Mouse (Mus musculus) kidney, embryonic 14.5 days (tissue): Measurements from ENCODE around the gene Ankrd24. TPM values are rescaled to one million over a fixed set of nuclear protein-coding genes. Genes with fewer than 3 reads are reported as not detected.

Source experiments
- ATAC-seq: fragments of 200-750 bp; cut with Nextera tagmentation; 2 replicates; pipeline ENCODE4 v1.8.0; 2017; ENCODE audit warnings: moderate number of reproducible peaks, mild to moderate bottlenecking, moderate TSS enrichment, moderate library complexity; ENCODE audit not compliant: low FRiP score, low TSS enrichment
- H3K27ac ChIP-seq: fragments of 300-500 bp; sonication (generic); 2 replicates; pipeline ENCODE4 v1.5.1; 2014; ENCODE audit warnings: low read depth, mild to moderate bottlenecking, low read length, moderate library complexity, mixed read lengths
- H3K27me3 ChIP-seq: fragments of 300-500 bp; sonication (generic); 2 replicates; pipeline ENCODE4 v1.6.1; 2014; ENCODE audit warnings: mild to moderate bottlenecking, low read length; ENCODE audit not compliant: control insufficient read depth, insufficient read depth
- H3K36me3 ChIP-seq: fragments of 300-500 bp; sonication (generic); 2 replicates; pipeline ENCODE4 v1.6.1; 2014; ENCODE audit warnings: low read length, mixed read lengths; ENCODE audit not compliant: control insufficient read depth, insufficient read depth
- H3K4me1 ChIP-seq: fragments of 300-500 bp; sonication (generic); 2 replicates; pipeline ENCODE4 v1.6.1; 2014; ENCODE audit warnings: low read length, mixed read lengths; ENCODE audit not compliant: control insufficient read depth, insufficient read depth
- H3K4me2 ChIP-seq: fragments of 300-500 bp; sonication (generic); replicated peaks from 2 replicates; pipeline ENCODE4 v1.6.1; 2014; ENCODE audit warnings: low read depth, mild to moderate bottlenecking, low read length
- H3K4me3 ChIP-seq: fragments of 300-500 bp; sonication (generic); 2 replicates; pipeline ENCODE4 v1.5.1; 2014; ENCODE audit warnings: mild to moderate bottlenecking, low read length
- H3K9ac ChIP-seq: fragments of 300-500 bp; sonication (generic); 2 replicates; pipeline ENCODE4 v1.6.1; 2014; ENCODE audit warnings: low read depth, mild to moderate bottlenecking, low read length, moderate library complexity
- H3K9me3 ChIP-seq: fragments of 300-500 bp; sonication (generic); 2 replicates; pipeline ENCODE4 v1.6.1; 2016; ENCODE audit warnings: low read length; ENCODE audit not compliant: control insufficient read depth
- WGBS: fragments of 180-500 bp; shearing (Covaris S2); extraction: QIAGEN DNeasy Blood & Tissue Kit; methylation state at CpG from one replicate; pipeline ENCODE4 v1.1.7; 2014; 5-methylcytosine and 5-hydroxymethylcytosine counted together
- polyA plus RNA-seq: library from polyadenylated mRNA; unstranded; fragments of >200 nt; fragmentation: Nextera tagmentation; extraction: Ambion mirVana; gene quantifications from 2 replicates; pipeline ENCODE4 v1.2.1, GENCODE M21; 2014

Ankrd24 gene
- 11.3 and 18.5 TPM in 2 replicates for polyA plus RNA-seq

DNA sequence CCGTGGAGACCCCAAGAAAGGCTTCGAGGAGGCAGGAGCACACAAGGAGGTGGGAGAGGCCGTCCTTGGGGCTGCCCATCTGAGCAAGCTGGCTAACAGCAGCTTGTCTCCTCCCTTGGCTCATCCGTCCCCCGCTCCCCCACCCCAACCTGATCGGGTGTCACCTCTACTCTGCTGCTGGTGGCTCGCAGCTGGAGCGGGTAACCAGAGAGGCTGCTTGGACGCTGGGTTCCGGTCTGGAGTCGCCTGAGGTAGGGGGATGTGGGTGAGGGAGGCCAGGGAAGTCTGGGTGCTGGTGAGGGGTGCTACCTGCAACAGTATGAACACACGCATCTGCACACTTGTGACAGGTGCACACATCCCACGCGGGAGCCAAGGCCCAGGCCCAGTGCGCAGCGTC, at the start of gene Ankrd24:
Ankrd24 (plus strand) TSS at position 151 of the 400 bp plus-strand sequence.
- ATAC-seq = peak; percentile 43
- Histone ChIP-seq H3K4me1 (peaks cover 4% of the 10 kb centered on the region; the same call in 1 of the 2 replicates), H3K27ac (peak within 1 kb of the TSS; percentile 87), H3K4me2 (peak within 1 kb of the TSS; percentile 83), H3K36me3 (peaks cover 14% of the 10 kb centered on the region; the same call in 1 of the 2 replicates), H3K27me3 (no peaks in the 10 kb centered on the region), H3K4me3 (peak within 1 kb of the TSS; percentile 74), H3K9me3 (no peaks in the 10 kb centered on the region), H3K9ac (peak within 1 kb of the TSS; percentile 80)
- WGBS = 51% methylated on average over 16 of the region's 16 CpGs

DNA sequence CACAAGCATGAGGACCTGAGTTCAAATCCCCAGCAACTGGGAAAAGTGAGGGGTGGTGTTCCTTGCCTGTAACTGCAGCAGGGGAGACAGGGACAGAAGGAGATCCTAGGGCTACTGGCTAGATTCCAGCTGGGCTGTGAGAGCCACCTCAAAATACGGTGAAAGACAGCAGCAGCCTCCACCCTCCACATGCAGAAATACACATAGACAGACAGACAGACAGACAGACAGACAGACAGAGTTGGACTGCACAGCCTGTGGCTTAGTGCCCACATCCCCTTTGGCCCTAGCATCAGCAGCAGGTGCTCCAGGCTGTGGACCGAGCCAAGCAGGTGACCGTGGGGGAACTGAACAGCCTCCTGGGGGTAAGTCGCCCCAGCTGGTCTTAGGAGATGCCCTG, 48.4 kb upstream of the Ankrd24 start:
- H3K4me2 ChIP-seq = 0 out of 2 replicates have a peak overlapping the region, but pooled peaks have one; percentile 34
- no peak overlapping the region for H3K4me3 ChIP-seq
- no peak overlapping the region for H3K27ac ChIP-seq
- peaks cover 31% of the 10 kb centered on the region for H3K4me1 ChIP-seq
- H3K27me3 ChIP-seq = peaks cover 6% of the 10 kb centered on the region; the same call in 1 of the 2 replicates
- WGBS = 43% methylated on average over 4 of the region's 4 CpGs
- H3K9me3 ChIP-seq = no peaks in the 10 kb centered on the region
- H3K36me3 ChIP-seq = no peaks in the 10 kb centered on the region
- ATAC-seq = no peak
- 0 out of 2 replicates have a peak overlapping the region, but pooled peaks have one; percentile 31 for H3K9ac ChIP-seq

DNA sequence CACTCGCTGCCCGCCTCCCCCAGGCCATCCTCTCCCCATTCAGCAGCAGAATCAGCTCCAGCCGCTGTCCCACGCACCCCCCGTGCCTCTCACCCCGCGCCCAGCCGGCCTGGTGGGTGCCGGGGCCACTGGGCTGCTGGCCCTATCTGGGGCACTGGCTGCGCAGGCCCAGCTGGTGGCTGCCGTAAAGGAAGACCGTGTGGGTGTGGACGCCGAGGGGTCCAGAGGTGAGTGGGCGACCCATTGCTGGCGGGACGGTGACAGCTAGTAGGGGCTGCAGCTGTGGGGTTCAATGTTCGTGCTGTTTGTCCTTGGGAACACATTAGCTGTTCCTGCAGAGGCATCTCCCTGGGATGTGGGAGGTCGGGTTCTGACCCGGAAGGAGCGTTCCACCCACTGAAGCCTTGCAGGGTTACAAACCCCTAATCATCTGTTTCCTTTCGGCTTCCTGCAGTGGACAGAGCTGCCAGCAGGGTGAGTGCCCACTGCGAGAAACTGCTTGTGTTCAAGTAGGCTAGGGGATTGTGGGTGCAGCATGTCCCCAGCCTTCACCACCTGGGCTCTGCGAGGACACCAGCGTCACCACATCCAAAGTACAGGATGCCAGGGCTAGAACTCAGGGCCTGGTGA, 47.8 kb upstream of the Ankrd24 start:
- ATAC-seq = peak; percentile 28
- H3K36me3 ChIP-seq = no peaks in the 10 kb centered on the region
- H3K4me1 ChIP-seq = peaks cover 26% of the 10 kb centered on the region
- peak overlapping the region; percentile 34; the same call in 1 of the 2 replicates for H3K4me2 ChIP-seq
- H3K9me3 ChIP-seq = no peaks in the 10 kb centered on the region
- 0 out of 2 replicates have a peak overlapping the region, but pooled peaks have one; percentile 12 for H3K4me3 ChIP-seq
- WGBS = 25% methylated on average over 25 of the region's 25 CpGs
- peaks cover 6% of the 10 kb centered on the region; the same call in 1 of the 2 replicates for H3K27me3 ChIP-seq
- no peak overlapping the region for H3K27ac ChIP-seq
- 0 out of 2 replicates have a peak overlapping the region, but pooled peaks have one; percentile 31 for H3K9ac ChIP-seq

DNA sequence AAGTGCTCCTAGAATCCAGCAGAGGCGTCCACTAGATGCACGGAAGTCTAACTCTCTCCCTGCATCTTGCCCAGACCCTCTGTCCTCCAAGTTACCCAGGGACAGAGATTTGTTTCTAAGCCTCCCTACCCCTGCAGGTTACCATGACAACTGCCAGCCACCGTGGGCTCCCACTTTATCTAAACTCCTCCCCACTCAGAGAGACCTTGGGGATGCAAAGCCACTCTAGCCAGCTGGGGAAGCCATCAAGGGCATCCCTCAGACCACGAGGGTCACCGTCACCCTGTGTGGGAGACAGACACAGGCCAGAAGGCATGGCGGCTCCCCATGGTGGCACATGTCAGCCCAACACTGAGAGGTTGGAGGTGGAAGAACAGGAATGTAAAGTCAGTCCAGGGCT, 45.0 kb upstream of the Ankrd24 start:
- Histone ChIP-seq H3K4me1 (peaks cover 11% of the 10 kb centered on the region), H3K36me3 (peaks cover 19% of the 10 kb centered on the region; the same call in 1 of the 2 replicates), H3K4me3 (no peak overlapping the region), H3K9me3 (no peaks in the 10 kb centered on the region), H3K4me2 (no peak overlapping the region), H3K27me3 (no peaks in the 10 kb centered on the region), H3K27ac (no peak overlapping the region), H3K9ac (no peak overlapping the region)
- no peak for ATAC-seq
- 44% methylated on average over 6 of the region's 6 CpGs for WGBS

DNA sequence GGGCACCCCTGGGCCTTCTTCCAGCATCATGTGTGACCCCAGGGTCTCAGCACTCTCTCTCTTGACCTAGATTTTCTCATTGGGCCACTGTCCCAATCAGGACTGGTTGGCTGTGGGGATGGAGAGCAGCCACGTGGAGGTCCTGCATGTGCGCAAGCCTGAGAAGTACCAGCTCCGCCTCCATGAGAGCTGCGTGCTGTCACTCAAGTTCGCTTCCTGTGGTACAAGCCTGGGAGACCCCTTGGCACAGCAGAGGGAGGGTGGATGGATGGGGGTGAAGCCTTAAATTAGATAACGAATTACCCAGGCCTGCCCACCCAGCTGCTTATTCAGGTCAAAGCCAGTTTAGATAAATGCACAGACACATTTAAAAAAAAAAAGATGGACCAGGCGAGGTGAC, 39.6 kb upstream of the Ankrd24 start:
- WGBS = 80% methylated on average over 7 of the region's 7 CpGs

DNA sequence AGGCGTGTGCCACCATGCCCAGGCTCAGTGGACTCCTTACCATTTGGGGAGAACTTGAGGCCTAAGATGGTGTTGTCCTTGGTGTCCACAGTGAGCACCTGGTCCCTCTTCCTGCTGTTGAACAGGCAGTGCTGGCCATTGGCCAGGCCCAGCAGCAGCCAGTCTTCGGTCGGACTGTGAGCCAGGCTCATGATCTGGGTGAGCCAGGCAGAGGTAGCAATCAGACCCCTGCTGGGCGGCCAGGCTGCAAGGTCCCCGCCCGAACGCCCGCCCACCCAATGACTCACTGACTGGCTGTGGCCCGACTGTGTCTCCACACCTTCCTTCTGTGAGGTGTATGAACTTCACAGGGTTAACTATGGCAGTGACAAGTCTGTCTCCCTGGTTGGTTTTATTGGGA, 36.5 kb upstream of the Ankrd24 start:
- ATAC-seq = no peak
- Histone ChIP-seq H3K9ac (no peak overlapping the region), H3K4me2 (no peak overlapping the region), H3K27me3 (no peaks in the 10 kb centered on the region; the same call in 1 of the 2 replicates), H3K4me1 (peaks cover 20% of the 10 kb centered on the region), H3K36me3 (peaks cover 15% of the 10 kb centered on the region), H3K4me3 (no peak overlapping the region), H3K9me3 (no peaks in the 10 kb centered on the region), H3K27ac (no peak overlapping the region)
- 70% methylated on average over 9 of the region's 9 CpGs for WGBS

More for the DNA sequence above, 39.6 kb upstream of the Ankrd24 start:
- Histone ChIP-seq H3K9ac (no peak overlapping the region), H3K9me3 (no peaks in the 10 kb centered on the region), H3K4me2 (no peak overlapping the region), H3K27ac (no peak overlapping the region), H3K27me3 (no peaks in the 10 kb centered on the region; the same call in 1 of the 2 replicates), H3K4me1 (no peaks in the 10 kb centered on the region), H3K4me3 (no peak overlapping the region), H3K36me3 (peaks cover 23% of the 10 kb centered on the region)
- ATAC-seq = no peak

DNA sequence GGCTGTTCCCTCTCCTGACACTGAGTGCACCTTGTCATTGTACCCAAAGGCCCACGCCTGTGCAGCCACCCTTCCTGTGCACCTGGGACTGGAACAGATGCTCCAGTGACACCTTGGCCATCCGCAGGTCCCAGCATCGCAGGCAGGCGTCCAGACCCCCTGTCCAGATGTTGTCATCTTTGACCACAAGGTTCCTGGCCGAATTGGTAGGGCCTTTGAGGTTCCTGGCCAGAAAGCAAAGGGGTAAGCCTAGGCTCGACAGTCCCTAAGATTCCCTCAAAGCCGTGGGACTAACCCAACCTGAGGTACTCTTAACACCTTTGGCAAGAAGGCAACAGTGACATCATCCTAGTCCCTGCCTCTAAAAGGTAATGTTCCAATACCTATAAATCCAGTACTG, 35.7 kb upstream of the Ankrd24 start:
- ATAC-seq = no peak
- no peak overlapping the region for H3K27ac ChIP-seq
- no peaks in the 10 kb centered on the region for H3K9me3 ChIP-seq
- no peaks in the 10 kb centered on the region; the same call in 1 of the 2 replicates for H3K27me3 ChIP-seq
- no peak overlapping the region for H3K4me2 ChIP-seq
- H3K4me1 ChIP-seq = peaks cover 28% of the 10 kb centered on the region
- peaks cover 7% of the 10 kb centered on the region for H3K36me3 ChIP-seq
- no peak overlapping the region for H3K9ac ChIP-seq
- no peak overlapping the region for H3K4me3 ChIP-seq
- WGBS = 82% methylated on average over 7 of the region's 7 CpGs

DNA sequence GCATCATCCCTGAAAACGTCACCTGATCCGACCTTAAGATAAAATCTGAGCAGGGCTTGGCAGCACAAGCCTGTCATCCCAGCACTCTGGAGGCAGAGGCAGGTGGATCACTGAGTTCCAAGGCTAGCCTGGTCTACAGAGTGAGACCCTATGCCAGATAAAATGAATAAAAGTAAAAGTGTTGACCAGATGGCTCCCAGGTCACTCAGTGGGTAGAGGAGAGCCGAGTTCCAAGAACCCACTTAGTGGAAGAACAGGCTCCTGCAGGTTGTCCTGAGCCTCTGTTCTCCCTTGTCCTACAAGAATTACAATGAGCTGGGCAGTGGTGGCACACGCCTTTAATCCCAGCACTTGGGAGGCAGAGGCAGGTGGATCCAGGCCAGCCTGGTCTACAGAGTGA, 35.1 kb upstream of the Ankrd24 start:
- H3K9me3 ChIP-seq = no peaks in the 10 kb centered on the region
- no peak overlapping the region for H3K9ac ChIP-seq
- H3K27ac ChIP-seq = no peak overlapping the region
- peaks cover 34% of the 10 kb centered on the region for H3K4me1 ChIP-seq
- no peak overlapping the region for H3K4me2 ChIP-seq
- H3K27me3 ChIP-seq = no peaks in the 10 kb centered on the region; the same call in 1 of the 2 replicates
- H3K4me3 ChIP-seq = no peak overlapping the region
- WGBS = 75% methylated on average over 4 of the region's 4 CpGs
- no peak for ATAC-seq
- peaks cover 4% of the 10 kb centered on the region for H3K36me3 ChIP-seq

DNA sequence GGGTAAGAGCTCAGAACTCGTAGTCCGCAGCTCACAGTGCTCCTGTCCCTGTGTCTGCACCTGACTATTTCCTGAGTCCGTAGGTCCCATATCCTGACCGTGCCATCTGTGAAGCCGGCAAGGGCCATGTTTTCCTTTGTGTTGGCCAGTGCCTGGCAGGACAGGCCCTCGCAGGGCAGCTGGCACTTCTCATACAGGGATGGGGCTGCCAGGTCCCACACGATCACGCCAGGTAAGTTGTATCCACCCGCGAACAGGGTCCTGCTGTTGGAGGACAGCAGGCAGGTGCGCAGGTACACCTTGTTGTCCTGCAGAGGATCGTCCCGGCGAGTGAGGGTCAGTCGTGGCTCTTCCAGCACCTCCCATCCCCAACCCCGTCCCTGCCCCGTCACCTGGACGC, 34.4 kb upstream of the Ankrd24 start:
- Histone ChIP-seq H3K36me3 (peaks cover 4% of the 10 kb centered on the region), H3K9ac (no peak overlapping the region), H3K27ac (no peak overlapping the region), H3K9me3 (no peaks in the 10 kb centered on the region), H3K27me3 (no peaks in the 10 kb centered on the region; the same call in 1 of the 2 replicates), H3K4me3 (no peak overlapping the region), H3K4me2 (no peak overlapping the region), H3K4me1 (peaks cover 41% of the 10 kb centered on the region)
- 75% methylated on average over 18 of the region's 18 CpGs for WGBS
- ATAC-seq = no peak
